Mouse (Mus musculus): Measurements from ENCODE around the gene Capzb. TPM values are rescaled to one million over a fixed set of nuclear protein-coding genes. Genes with fewer than 3 reads are reported as not detected.

Capzb gene
- polyA plus RNA-seq, 1 experiment from 2014 or later: 301 TPM

DNA sequence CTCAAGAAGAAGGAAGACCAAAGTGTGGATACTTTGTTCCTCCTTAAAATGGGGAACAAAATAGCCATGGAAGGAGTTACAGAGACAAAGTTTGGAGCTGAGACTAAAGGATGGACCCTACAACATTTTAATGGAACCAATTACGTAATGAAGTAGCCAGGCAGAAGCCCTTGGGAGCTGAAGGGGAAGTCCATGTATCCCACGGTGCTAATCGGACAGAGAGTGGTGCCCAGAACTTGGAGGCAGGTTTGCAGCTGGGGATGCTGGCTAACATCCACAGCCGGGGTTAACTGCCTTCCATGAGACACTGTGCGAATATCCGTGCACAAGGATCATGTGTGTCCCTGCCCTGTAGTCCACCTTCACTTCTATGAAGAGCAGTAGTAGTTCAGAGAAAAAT, 36.2 kb upstream of the Capzb start:
- Histone ChIP-seq H3K9ac (ENCODE audit: low read length) (no peak overlapping the region), H3K4me3 (ENCODE audit: control insufficient read depth in 1 of 2, insufficient read depth in 1 of 2, low read depth in 1 of 2, low read length in 2 of 2) (no peak overlapping the region), H3K36me3 (ENCODE audit: control insufficient read depth, insufficient read depth, low read length) (no peaks in the 10 kb centered on the region), H3K4me2 (ENCODE audit: low read length) (no peak overlapping the region), H3K27me3 (ENCODE audit: control insufficient read depth, insufficient read depth, low read length) (no peaks in the 10 kb centered on the region), H3K27ac (replicated peaks in 1 of 2; ENCODE audit: control insufficient read depth in 1 of 2, insufficient read depth in 1 of 2, low read depth in 2 of 2, low read length in 2 of 2) (no peak overlapping the region), H3K9me3 (ENCODE audit: control insufficient read depth, low read length) (no peaks in the 10 kb centered on the region), H3K4me1 (ENCODE audit: control insufficient read depth in 2 of 2, insufficient read depth in 2 of 2, low read length in 2 of 2) (no peaks in the 10 kb centered on the region; a peak in 1 of 4 replicates)
- WGBS: 83% methylated on average over 6 of the region's 6 CpGs
- no peak for ATAC-seq (ENCODE audit: insufficient number of reproducible peaks, insufficient read depth, low FRiP score, low read depth)

DNA sequence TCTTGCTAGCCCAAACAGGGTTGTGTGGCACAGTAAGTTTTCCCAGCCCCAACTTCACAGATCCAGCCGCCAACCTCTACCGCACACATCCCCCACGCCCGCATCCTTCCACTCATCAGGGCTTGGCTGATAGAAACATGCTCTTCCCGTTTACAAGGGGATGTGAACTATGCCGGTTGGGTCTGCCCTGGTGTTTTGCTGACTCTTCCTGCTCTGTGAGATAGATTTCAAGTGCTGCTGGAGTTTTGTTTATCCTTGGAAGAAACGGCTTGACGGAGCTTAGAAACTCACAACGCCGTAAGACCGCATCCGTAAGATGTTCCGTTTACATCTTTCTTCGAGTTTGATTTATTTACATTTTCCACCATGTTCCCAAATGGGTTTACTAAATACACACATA, 34.3 kb upstream of the Capzb start:
- no peak overlapping the region for H3K27ac ChIP-seq (replicated peaks in 1 of 2; ENCODE audit: control insufficient read depth in 1 of 2, insufficient read depth in 1 of 2, low read depth in 2 of 2, low read length in 2 of 2)
- 75% methylated on average over 14 of the region's 14 CpGs for WGBS
- H3K27me3 ChIP-seq (ENCODE audit: control insufficient read depth, insufficient read depth, low read length): no peaks in the 10 kb centered on the region
- H3K9me3 ChIP-seq (ENCODE audit: control insufficient read depth, low read length): no peaks in the 10 kb centered on the region
- no peak overlapping the region for H3K4me2 ChIP-seq (ENCODE audit: low read length)
- H3K4me1 ChIP-seq (ENCODE audit: control insufficient read depth in 2 of 2, insufficient read depth in 2 of 2, low read length in 2 of 2): no peaks in the 10 kb centered on the region; a peak in 1 of 4 replicates
- H3K4me3 ChIP-seq (ENCODE audit: control insufficient read depth in 1 of 2, insufficient read depth in 1 of 2, low read depth in 1 of 2, low read length in 2 of 2): no peak overlapping the region
- H3K9ac ChIP-seq (ENCODE audit: low read length): no peak overlapping the region
- H3K36me3 ChIP-seq (ENCODE audit: control insufficient read depth, insufficient read depth, low read length): no peaks in the 10 kb centered on the region
- ATAC-seq (ENCODE audit: insufficient number of reproducible peaks, insufficient read depth, low FRiP score, low read depth): no peak

DNA sequence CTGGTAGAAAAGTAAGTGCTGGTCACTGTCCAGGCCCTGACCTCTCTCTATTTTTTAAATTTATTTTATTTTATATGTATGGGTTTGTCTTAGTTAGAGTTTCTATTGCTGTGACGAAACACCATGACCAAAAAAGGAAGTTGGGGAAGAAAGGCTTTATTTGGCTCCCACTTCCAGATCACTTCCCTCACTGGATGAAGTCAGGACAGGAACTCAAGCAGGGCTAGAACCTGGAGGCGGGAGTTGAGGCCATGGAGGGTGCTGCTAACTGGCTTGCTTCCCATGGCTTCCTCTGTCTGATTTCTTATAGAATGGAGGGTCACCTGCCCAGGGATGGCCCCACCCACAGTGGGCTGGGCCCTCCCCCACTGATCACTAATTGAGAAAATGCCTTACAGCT, 31.6 kb upstream of the Capzb start:
- no peak for ATAC-seq (ENCODE audit: insufficient number of reproducible peaks, insufficient read depth, low FRiP score, low read depth)
- H3K27me3 ChIP-seq (ENCODE audit: control insufficient read depth, insufficient read depth, low read length): no peaks in the 10 kb centered on the region
- 62% methylated on average over 2 of the region's 2 CpGs for WGBS
- no peaks in the 10 kb centered on the region for H3K9me3 ChIP-seq (ENCODE audit: control insufficient read depth, low read length)
- no peak overlapping the region for H3K27ac ChIP-seq (replicated peaks in 1 of 2; ENCODE audit: control insufficient read depth in 1 of 2, insufficient read depth in 1 of 2, low read depth in 2 of 2, low read length in 2 of 2)
- no peak overlapping the region for H3K4me2 ChIP-seq (ENCODE audit: low read length)
- H3K4me1 ChIP-seq (ENCODE audit: control insufficient read depth in 2 of 2, insufficient read depth in 2 of 2, low read length in 2 of 2): no peaks in the 10 kb centered on the region
- H3K36me3 ChIP-seq (ENCODE audit: control insufficient read depth, insufficient read depth, low read length): no peaks in the 10 kb centered on the region
- H3K4me3 ChIP-seq (ENCODE audit: control insufficient read depth in 1 of 2, insufficient read depth in 1 of 2, low read depth in 1 of 2, low read length in 2 of 2): no peak overlapping the region
- H3K9ac ChIP-seq (ENCODE audit: low read length): no peak overlapping the region

DNA sequence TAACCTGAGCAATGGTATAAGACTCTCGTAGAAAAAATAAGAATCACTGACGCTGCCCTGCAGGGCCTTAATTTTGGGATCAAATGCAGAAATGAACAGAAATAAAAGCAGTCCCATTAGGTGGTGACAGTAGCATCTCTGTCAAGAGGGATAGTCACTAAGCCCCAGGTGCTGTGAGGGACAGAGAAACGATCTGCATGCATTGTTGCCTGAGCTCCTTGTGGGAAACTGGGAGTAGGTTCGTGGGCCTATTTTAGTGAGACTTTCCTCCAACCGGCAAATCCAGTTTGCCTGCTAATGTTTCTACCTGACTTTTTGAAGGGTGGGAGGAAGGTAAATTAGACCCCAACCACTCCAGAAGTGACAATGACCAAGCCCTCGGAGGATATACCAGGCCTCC, 28.6 kb upstream of the Capzb start:
- no peak for ATAC-seq (ENCODE audit: insufficient number of reproducible peaks, insufficient read depth, low FRiP score, low read depth)
- H3K4me3 ChIP-seq (ENCODE audit: control insufficient read depth in 1 of 2, insufficient read depth in 1 of 2, low read depth in 1 of 2, low read length in 2 of 2): no peak overlapping the region
- no peak overlapping the region for H3K9ac ChIP-seq (ENCODE audit: low read length)
- H3K4me2 ChIP-seq (ENCODE audit: low read length): no peak overlapping the region
- no peaks in the 10 kb centered on the region for H3K9me3 ChIP-seq (ENCODE audit: control insufficient read depth, low read length)
- H3K4me1 ChIP-seq (ENCODE audit: control insufficient read depth in 2 of 2, insufficient read depth in 2 of 2, low read length in 2 of 2): no peaks in the 10 kb centered on the region; a peak in 1 of 4 replicates
- no peaks in the 10 kb centered on the region for H3K27me3 ChIP-seq (ENCODE audit: control insufficient read depth, insufficient read depth, low read length)
- WGBS: 86% methylated on average over 6 of the region's 6 CpGs
- H3K27ac ChIP-seq (replicated peaks in 1 of 2; ENCODE audit: control insufficient read depth in 1 of 2, insufficient read depth in 1 of 2, low read depth in 2 of 2, low read length in 2 of 2): no peak overlapping the region
- H3K36me3 ChIP-seq (ENCODE audit: control insufficient read depth, insufficient read depth, low read length): no peaks in the 10 kb centered on the region

DNA sequence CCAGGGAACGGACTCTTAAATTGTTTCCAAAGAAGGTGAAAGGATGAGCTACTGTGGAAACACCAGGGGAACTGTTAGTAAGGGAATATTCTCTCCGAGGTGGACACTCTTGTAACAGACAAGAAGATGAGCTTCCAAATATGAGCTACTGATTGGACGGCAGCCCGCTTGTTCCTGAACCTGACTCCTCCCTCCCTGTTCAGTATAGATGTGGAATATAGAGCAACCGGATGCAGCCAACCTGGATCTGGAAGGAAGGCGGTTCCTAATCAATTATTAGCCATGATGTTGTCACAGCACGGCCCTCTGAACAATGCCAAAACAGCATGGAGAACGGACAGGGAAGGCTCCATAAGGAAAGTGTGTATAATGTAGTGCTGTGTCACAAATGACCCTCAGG, 27.4 kb upstream of the Capzb start:
- H3K9me3 ChIP-seq (ENCODE audit: control insufficient read depth, low read length): no peaks in the 10 kb centered on the region
- H3K4me2 ChIP-seq (ENCODE audit: low read length): no peak overlapping the region
- H3K27me3 ChIP-seq (ENCODE audit: control insufficient read depth, insufficient read depth, low read length): no peaks in the 10 kb centered on the region
- H3K36me3 ChIP-seq (ENCODE audit: control insufficient read depth, insufficient read depth, low read length): no peaks in the 10 kb centered on the region
- WGBS: 79% methylated on average over 8 of the region's 8 CpGs
- H3K27ac ChIP-seq (replicated peaks in 1 of 2; ENCODE audit: control insufficient read depth in 1 of 2, insufficient read depth in 1 of 2, low read depth in 2 of 2, low read length in 2 of 2): no peak overlapping the region
- no peak overlapping the region for H3K9ac ChIP-seq (ENCODE audit: low read length)
- H3K4me3 ChIP-seq (ENCODE audit: control insufficient read depth in 1 of 2, insufficient read depth in 1 of 2, low read depth in 1 of 2, low read length in 2 of 2): no peak overlapping the region
- ATAC-seq (ENCODE audit: insufficient number of reproducible peaks, insufficient read depth, low FRiP score, low read depth): no peak
- no peaks in the 10 kb centered on the region; a peak in 1 of 4 replicates for H3K4me1 ChIP-seq (ENCODE audit: control insufficient read depth in 2 of 2, insufficient read depth in 2 of 2, low read length in 2 of 2)

DNA sequence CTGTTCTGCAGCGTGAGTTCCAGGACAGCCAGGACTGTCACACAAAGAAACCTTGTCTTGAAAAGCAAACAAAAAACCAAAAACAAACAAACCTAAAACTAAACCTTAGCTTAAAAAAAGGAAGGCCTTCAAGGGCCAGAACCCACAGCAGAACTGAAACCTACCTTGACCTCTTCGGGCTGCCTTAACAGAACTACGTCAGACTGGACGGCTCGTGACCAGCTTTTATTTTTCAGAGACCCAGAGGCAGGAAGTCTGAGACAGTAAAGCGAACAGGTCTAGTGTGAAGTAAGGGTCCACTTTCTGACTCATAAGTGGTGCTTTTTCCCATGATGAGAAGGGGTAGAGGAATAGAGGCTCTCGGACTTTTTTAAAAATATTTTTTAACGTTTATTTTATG, 26.5 kb upstream of the Capzb start:
- H3K4me3 ChIP-seq (ENCODE audit: control insufficient read depth in 1 of 2, insufficient read depth in 1 of 2, low read depth in 1 of 2, low read length in 2 of 2): no peak overlapping the region
- H3K4me1 ChIP-seq (ENCODE audit: control insufficient read depth in 2 of 2, insufficient read depth in 2 of 2, low read length in 2 of 2): no peaks in the 10 kb centered on the region; a peak in 1 of 4 replicates
- no peak for ATAC-seq (ENCODE audit: insufficient number of reproducible peaks, insufficient read depth, low FRiP score, low read depth)
- WGBS: 80% methylated on average over 8 of the region's 8 CpGs
- no peak overlapping the region for H3K4me2 ChIP-seq (ENCODE audit: low read length)
- no peaks in the 10 kb centered on the region for H3K36me3 ChIP-seq (ENCODE audit: control insufficient read depth, insufficient read depth, low read length)
- no peaks in the 10 kb centered on the region for H3K27me3 ChIP-seq (ENCODE audit: control insufficient read depth, insufficient read depth, low read length)
- no peaks in the 10 kb centered on the region for H3K9me3 ChIP-seq (ENCODE audit: control insufficient read depth, low read length)
- no peak overlapping the region for H3K9ac ChIP-seq (ENCODE audit: low read length)
- no peak overlapping the region for H3K27ac ChIP-seq (replicated peaks in 1 of 2; ENCODE audit: control insufficient read depth in 1 of 2, insufficient read depth in 1 of 2, low read depth in 2 of 2, low read length in 2 of 2)

DNA sequence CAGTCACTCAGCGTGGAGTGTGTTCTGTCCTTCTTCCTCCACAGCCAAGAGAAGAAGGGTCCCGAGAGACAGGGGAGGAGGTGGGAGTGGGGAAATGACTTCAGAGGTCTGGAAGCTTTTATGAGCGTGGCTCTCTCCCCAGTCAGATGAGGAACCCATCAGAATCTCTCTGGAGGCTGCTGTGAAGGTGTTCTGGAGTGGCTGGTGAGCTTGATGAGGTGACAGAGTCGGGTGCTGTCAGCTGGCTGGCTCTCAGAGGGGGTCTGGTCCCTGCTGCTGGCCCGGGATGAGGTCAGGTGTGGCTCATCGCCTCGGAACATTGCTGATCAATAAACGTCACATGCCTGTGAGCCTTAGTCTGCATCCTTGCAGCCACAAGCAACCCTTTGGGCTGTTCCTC, 25.6 kb upstream of the Capzb start:
- Histone ChIP-seq H3K4me3 (ENCODE audit: control insufficient read depth in 1 of 2, insufficient read depth in 1 of 2, low read depth in 1 of 2, low read length in 2 of 2) (no peak overlapping the region), H3K27ac (replicated peaks in 1 of 2; ENCODE audit: control insufficient read depth in 1 of 2, insufficient read depth in 1 of 2, low read depth in 2 of 2, low read length in 2 of 2) (no peak overlapping the region), H3K4me2 (ENCODE audit: low read length) (no peak overlapping the region), H3K9ac (ENCODE audit: low read length) (no peak overlapping the region), H3K9me3 (ENCODE audit: control insufficient read depth, low read length) (no peaks in the 10 kb centered on the region), H3K27me3 (ENCODE audit: control insufficient read depth, insufficient read depth, low read length) (no peaks in the 10 kb centered on the region), H3K36me3 (ENCODE audit: control insufficient read depth, insufficient read depth, low read length) (no peaks in the 10 kb centered on the region), H3K4me1 (ENCODE audit: control insufficient read depth in 2 of 2, insufficient read depth in 2 of 2, low read length in 2 of 2) (no peaks in the 10 kb centered on the region; a peak in 1 of 4 replicates)
- WGBS: 32% methylated on average over 8 of the region's 8 CpGs
- ATAC-seq (ENCODE audit: insufficient number of reproducible peaks, insufficient read depth, low FRiP score, low read depth): no peak

DNA sequence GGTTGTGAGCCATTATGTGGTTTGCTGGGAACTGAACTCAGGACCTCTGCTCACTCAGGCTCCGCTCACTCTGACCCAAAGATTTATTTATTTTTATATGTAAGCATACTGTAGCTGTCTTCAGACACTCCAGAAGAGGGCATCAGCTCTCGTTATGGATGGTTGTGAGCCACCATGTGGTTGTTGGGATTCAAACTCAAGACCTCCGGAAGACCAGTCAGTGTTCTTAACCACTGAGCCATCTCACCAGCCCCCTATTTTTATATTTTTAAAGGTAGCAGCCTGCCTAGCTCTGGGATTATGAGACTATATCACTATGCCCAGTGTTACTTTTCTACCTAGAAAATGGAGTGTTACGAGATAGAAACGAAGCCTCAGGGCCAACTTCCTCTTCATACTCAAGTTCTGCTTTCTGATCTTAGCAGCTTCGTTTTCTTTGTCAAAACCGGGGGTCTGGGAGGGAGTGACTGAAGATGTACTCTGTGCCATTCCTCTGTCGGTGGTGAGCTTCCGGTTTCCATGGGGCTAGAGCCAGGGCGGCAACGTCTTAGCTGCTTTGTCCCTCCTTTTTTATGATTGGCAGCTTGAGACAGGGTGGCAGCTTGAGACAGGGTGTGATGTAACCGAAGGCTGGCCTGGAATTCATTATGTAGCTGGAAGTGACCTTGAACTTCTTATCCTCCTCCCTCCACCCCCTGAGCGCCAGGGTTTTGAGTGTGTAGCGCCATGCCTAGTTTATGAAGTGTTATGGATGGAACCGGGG, 23.5 kb upstream of the Capzb start:
- no peak overlapping the region for H3K9ac ChIP-seq (ENCODE audit: low read length)
- no peaks in the 10 kb centered on the region; a peak in 1 of 4 replicates for H3K4me1 ChIP-seq (ENCODE audit: control insufficient read depth in 2 of 2, insufficient read depth in 2 of 2, low read length in 2 of 2)
- no peak for ATAC-seq (ENCODE audit: insufficient number of reproducible peaks, insufficient read depth, low FRiP score, low read depth)
- no peak overlapping the region for H3K4me3 ChIP-seq (ENCODE audit: control insufficient read depth in 1 of 2, insufficient read depth in 1 of 2, low read depth in 1 of 2, low read length in 2 of 2)
- H3K27me3 ChIP-seq (ENCODE audit: control insufficient read depth, insufficient read depth, low read length): no peaks in the 10 kb centered on the region
- no peak overlapping the region for H3K4me2 ChIP-seq (ENCODE audit: low read length)
- WGBS: 72% methylated on average over 15 of the region's 15 CpGs
- H3K9me3 ChIP-seq (ENCODE audit: control insufficient read depth, low read length): no peaks in the 10 kb centered on the region
- H3K27ac ChIP-seq (replicated peaks in 1 of 2; ENCODE audit: control insufficient read depth in 1 of 2, insufficient read depth in 1 of 2, low read depth in 2 of 2, low read length in 2 of 2): no peak overlapping the region
- no peaks in the 10 kb centered on the region for H3K36me3 ChIP-seq (ENCODE audit: control insufficient read depth, insufficient read depth, low read length)

All from heart, embryonic 14.5 days (tissue).